Mouse (Mus musculus): ENCODE data around the gene Dapp1. TPM values are rescaled to one million over a fixed set of nuclear protein-coding genes. Genes with fewer than 3 reads are reported as not detected.

The Dapp1 gene
- polyA plus RNA-seq, 1 experiment, result 0.16 TPM

- H3K4me2 ChIP-seq (ENCODE audit: low read depth), result no peak overlapping the region
- H3ac ChIP-seq (ENCODE audit: control insufficient read depth, insufficient read length), result no peak overlapping the region
- H3K27me3 ChIP-seq (ENCODE audit: control insufficient read depth, insufficient read depth, insufficient read length), result no peaks in the 10 kb centered on the region
- no peak for TF ChIP-seq MYOD1 (IDR thresholded peaks at IDR 0.05; ENCODE audit: control insufficient read depth in 1 of 3, insufficient read length in 2 of 3, low read depth in 2 of 3)
- no peak for TF ChIP-seq CEBPB (IDR thresholded peaks at IDR 0.05; ENCODE audit: insufficient read depth, poor library complexity, severe bottlenecking)
- TF ChIP-seq REST (IDR thresholded peaks at IDR 0.05; ENCODE audit: insufficient read depth, insufficient read length), result no peak
- TF ChIP-seq MYOG (IDR thresholded peaks at IDR 0.05; ENCODE audit: control insufficient read depth in 1 of 3, insufficient read depth in 1 of 3, insufficient read length in 2 of 3, low read depth in 2 of 3), result no peak
- TF ChIP-seq POLR2AphosphoS2 (IDR thresholded peaks at IDR 0.05; ENCODE audit: insufficient read length, low read depth), result no peak
- H3K79me2 ChIP-seq (ENCODE audit: control insufficient read depth, insufficient read depth), result no peaks in the 10 kb centered on the region
- H3K4me3 ChIP-seq, result no peak overlapping the region
- no peaks in the 10 kb centered on the region for H3K36me3 ChIP-seq (ENCODE audit: control insufficient read depth, insufficient read depth)
Observed at GRCm38 (mm10) chr3:138008152-138008551, 26.8 kb upstream of the Dapp1 start.

- H3K79me2 ChIP-seq (ENCODE audit: control insufficient read depth, insufficient read depth), result no peaks in the 10 kb centered on the region
- no peak overlapping the region for H3K4me3 ChIP-seq
- no peaks in the 10 kb centered on the region for H3K36me3 ChIP-seq (ENCODE audit: control insufficient read depth, insufficient read depth)
- TF ChIP-seq SRF (IDR thresholded peaks at IDR 0.05; ENCODE audit: control insufficient read depth, insufficient read length, low read depth) (no peak), MAX (IDR thresholded peaks at IDR 0.05; ENCODE audit: low read depth) (no peak), MYOD1 (IDR thresholded peaks at IDR 0.05; ENCODE audit: control insufficient read depth in 1 of 3, insufficient read length in 2 of 3, low read depth in 2 of 3) (no peak), POLR2A (IDR thresholded peaks at IDR 0.05; ENCODE audit: insufficient read length, low read depth) (no peak), TCF3 (IDR thresholded peaks at IDR 0.05; ENCODE audit: insufficient read length, low read depth) (no peak), POLR2AphosphoS2 (IDR thresholded peaks at IDR 0.05; ENCODE audit: insufficient read length, low read depth) (no peak), TCF12 (IDR thresholded peaks at IDR 0.05; ENCODE audit: insufficient read depth, poor library complexity, severe bottlenecking) (no peak), REST (IDR thresholded peaks at IDR 0.05; ENCODE audit: insufficient read depth, insufficient read length) (no peak), MYOG (IDR thresholded peaks at IDR 0.05; ENCODE audit: control insufficient read depth in 1 of 3, insufficient read depth in 1 of 3, insufficient read length in 2 of 3, low read depth in 2 of 3) (no peak), USF1 (IDR thresholded peaks at IDR 0.05; ENCODE audit: low read depth) (no peak), E2F4 (IDR thresholded peaks at IDR 0.05; ENCODE audit: insufficient read depth) (no peak), CEBPB (IDR thresholded peaks at IDR 0.05; ENCODE audit: insufficient read depth, poor library complexity, severe bottlenecking) (no peak)
- no peak overlapping the region for H3ac ChIP-seq (ENCODE audit: control insufficient read depth, insufficient read length)
- H3K27me3 ChIP-seq (ENCODE audit: control insufficient read depth, insufficient read depth, insufficient read length), result no peaks in the 10 kb centered on the region
- H3K4me2 ChIP-seq (ENCODE audit: low read depth), result no peak overlapping the region
Observed at GRCm38 (mm10) chr3:138006896-138007295, 25.6 kb upstream of the Dapp1 start.

- Histone ChIP-seq H3ac (ENCODE audit: control insufficient read depth, insufficient read length) (no peak overlapping the region), H3K36me3 (ENCODE audit: control insufficient read depth, insufficient read depth) (no peaks in the 10 kb centered on the region), H3K79me2 (ENCODE audit: control insufficient read depth, insufficient read depth) (no peaks in the 10 kb centered on the region), H3K4me2 (ENCODE audit: low read depth) (no peak overlapping the region), H3K27me3 (ENCODE audit: control insufficient read depth, insufficient read depth, insufficient read length) (no peaks in the 10 kb centered on the region), H3K4me3 (no peak overlapping the region)
- TF ChIP-seq POLR2AphosphoS2 (IDR thresholded peaks at IDR 0.05; ENCODE audit: insufficient read length, low read depth) (no peak), POLR2A (IDR thresholded peaks at IDR 0.05; ENCODE audit: insufficient read length, low read depth) (no peak), TCF3 (IDR thresholded peaks at IDR 0.05; ENCODE audit: insufficient read length, low read depth) (no peak), SRF (IDR thresholded peaks at IDR 0.05; ENCODE audit: control insufficient read depth, insufficient read length, low read depth) (no peak), TCF12 (IDR thresholded peaks at IDR 0.05; ENCODE audit: insufficient read depth, poor library complexity, severe bottlenecking) (no peak), E2F4 (IDR thresholded peaks at IDR 0.05; ENCODE audit: insufficient read depth) (no peak), REST (IDR thresholded peaks at IDR 0.05; ENCODE audit: insufficient read depth, insufficient read length) (no peak), MYOD1 (IDR thresholded peaks at IDR 0.05; ENCODE audit: control insufficient read depth in 1 of 3, insufficient read length in 2 of 3, low read depth in 2 of 3) (no peak), MYOG (IDR thresholded peaks at IDR 0.05; ENCODE audit: control insufficient read depth in 1 of 3, insufficient read depth in 1 of 3, insufficient read length in 2 of 3, low read depth in 2 of 3) (no peak), CEBPB (IDR thresholded peaks at IDR 0.05; ENCODE audit: insufficient read depth, poor library complexity, severe bottlenecking) (no peak)
Observed at GRCm38 (mm10) chr3:138003264-138003663, 21.9 kb upstream of the Dapp1 start.

- Histone ChIP-seq H3K4me2 (ENCODE audit: low read depth) (no peak overlapping the region), H3ac (ENCODE audit: control insufficient read depth, insufficient read length) (no peak overlapping the region), H3K36me3 (ENCODE audit: control insufficient read depth, insufficient read depth) (no peaks in the 10 kb centered on the region), H3K4me3 (no peak overlapping the region), H3K79me2 (ENCODE audit: control insufficient read depth, insufficient read depth) (no peaks in the 10 kb centered on the region), H3K27me3 (ENCODE audit: control insufficient read depth, insufficient read depth, insufficient read length) (no peaks in the 10 kb centered on the region)
- no peak for TF ChIP-seq MAX (IDR thresholded peaks at IDR 0.05; ENCODE audit: low read depth)
- TF ChIP-seq REST (IDR thresholded peaks at IDR 0.05; ENCODE audit: insufficient read depth, insufficient read length), result no peak
- no peak for TF ChIP-seq TCF3 (IDR thresholded peaks at IDR 0.05; ENCODE audit: insufficient read length, low read depth)
- TF ChIP-seq TCF12 (IDR thresholded peaks at IDR 0.05; ENCODE audit: insufficient read depth, poor library complexity, severe bottlenecking), result no peak
- no peak for TF ChIP-seq USF1 (IDR thresholded peaks at IDR 0.05; ENCODE audit: low read depth)
- no peak for TF ChIP-seq SRF (IDR thresholded peaks at IDR 0.05; ENCODE audit: control insufficient read depth, insufficient read length, low read depth)
Observed at GRCm38 (mm10) chr3:138002545-138002944, 21.2 kb upstream of the Dapp1 start.

GRCm38 (mm10) chr3:138001865-138002264 lies 20.5 kb upstream of the Dapp1 start:
- no peaks in the 10 kb centered on the region for H3K79me2 ChIP-seq (ENCODE audit: control insufficient read depth, insufficient read depth)
- no peak overlapping the region for H3K4me3 ChIP-seq
- H3K27me3 ChIP-seq (ENCODE audit: control insufficient read depth, insufficient read depth, insufficient read length), result no peaks in the 10 kb centered on the region
- no peak overlapping the region for H3ac ChIP-seq (ENCODE audit: control insufficient read depth, insufficient read length)
- no peaks in the 10 kb centered on the region for H3K36me3 ChIP-seq (ENCODE audit: control insufficient read depth, insufficient read depth)
- TF ChIP-seq E2F4 (IDR thresholded peaks at IDR 0.05; ENCODE audit: insufficient read depth), result no peak
- TF ChIP-seq REST (IDR thresholded peaks at IDR 0.05; ENCODE audit: insufficient read depth, insufficient read length), result no peak
- no peak for TF ChIP-seq MAX (IDR thresholded peaks at IDR 0.05; ENCODE audit: low read depth)
- TF ChIP-seq MYOD1 (IDR thresholded peaks at IDR 0.05; ENCODE audit: control insufficient read depth in 1 of 3, insufficient read length in 2 of 3, low read depth in 2 of 3), result no peak
- TF ChIP-seq POLR2A (IDR thresholded peaks at IDR 0.05; ENCODE audit: insufficient read length, low read depth), result no peak
- no peak for TF ChIP-seq TCF12 (IDR thresholded peaks at IDR 0.05; ENCODE audit: insufficient read depth, poor library complexity, severe bottlenecking)
- no peak for TF ChIP-seq USF1 (IDR thresholded peaks at IDR 0.05; ENCODE audit: low read depth)
- no peak for TF ChIP-seq CEBPB (IDR thresholded peaks at IDR 0.05; ENCODE audit: insufficient read depth, poor library complexity, severe bottlenecking)
- TF ChIP-seq MYOG (IDR thresholded peaks at IDR 0.05; ENCODE audit: control insufficient read depth in 1 of 3, insufficient read depth in 1 of 3, insufficient read length in 2 of 3, low read depth in 2 of 3), result no peak
- no peak for TF ChIP-seq TCF3 (IDR thresholded peaks at IDR 0.05; ENCODE audit: insufficient read length, low read depth)
- no peak for TF ChIP-seq SRF (IDR thresholded peaks at IDR 0.05; ENCODE audit: control insufficient read depth, insufficient read length, low read depth)
- no peak for TF ChIP-seq POLR2AphosphoS2 (IDR thresholded peaks at IDR 0.05; ENCODE audit: insufficient read length, low read depth)
- no peak overlapping the region for H3K4me2 ChIP-seq (ENCODE audit: low read depth)

Data from myocyte (in vitro differentiated cells).